In the genomic region with DNA sequence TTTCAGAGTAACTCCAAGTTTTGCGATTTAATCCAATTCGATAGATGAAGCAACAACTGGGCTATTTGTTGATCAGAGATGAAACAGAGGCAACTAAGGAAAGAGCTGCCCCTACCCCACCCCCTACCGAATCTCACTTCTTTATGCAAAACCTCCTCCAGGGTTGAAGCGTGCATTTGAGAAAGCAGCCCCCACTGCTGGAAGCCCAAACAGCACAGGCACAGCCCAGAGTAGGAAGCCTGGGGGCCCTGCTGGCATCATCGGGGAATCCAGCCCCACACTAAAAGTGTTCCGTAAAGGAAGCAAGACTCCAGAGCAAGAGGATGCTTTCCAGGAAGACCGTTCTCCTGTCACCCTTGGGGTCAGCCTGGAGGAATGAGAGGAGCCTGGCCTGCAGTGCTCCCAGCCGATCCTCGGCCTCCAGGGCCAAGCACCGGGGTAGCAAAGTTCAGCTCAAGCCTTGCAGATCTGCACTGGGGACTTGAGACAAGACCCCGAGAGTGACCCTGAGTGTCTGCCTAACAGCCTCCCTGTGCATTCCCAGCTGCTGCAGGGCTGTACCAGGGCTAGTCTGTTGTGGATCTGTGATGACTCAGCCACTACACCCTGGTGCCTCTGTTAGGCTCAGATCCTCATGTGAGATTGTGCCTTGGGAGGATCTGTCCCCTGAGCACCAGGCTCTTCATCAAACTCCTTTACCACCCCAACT, we compare ENCODE assay signal across 8 mouse cellular contexts. TPM values are rescaled to one million over a fixed set of nuclear protein-coding genes. Genes with fewer than 3 reads are reported as not detected.
A peak's percentile ranks its signal among the peaks of the same experiment; 100 is the strongest.
DNase-seq lines count a peak whose midpoint lies in the region; ATAC-seq and TF ChIP-seq lines count a peak whose summit lies in the region.

No protein-coding gene starts in this region.

- peak; percentile 62; the same call in 1 of the 2 replicates for ATAC-seq in liver, embryonic 12.5 days
- peak; percentile 75 for ATAC-seq in intestine, embryonic 15.5 days
- ATAC-seq in neural tube, embryonic 12.5 days (ENCODE audit: low FRiP score, low read depth), result 0 out of 2 replicates have a peak, but pooled peaks have one; percentile 44
- no peak for ATAC-seq in erythroblast, adult 5-6 weeks (replicated peaks; ENCODE audit: low FRiP score, poor library complexity, severe bottlenecking)

- no peak overlapping the region for H3K4me3 ChIP-seq in liver, embryonic 12.5 days
- no peak overlapping the region for H3K4me3 ChIP-seq in intestine, embryonic 15.5 days (replicated peaks)
- no peak overlapping the region for H3K4me3 ChIP-seq in neural tube, embryonic 12.5 days
- H3K4me3 ChIP-seq in thymus, adult 2 months (ENCODE audit: control insufficient read depth, insufficient read depth, low read length), result no peak overlapping the region

- no peak for TF ChIP-seq POLR2A in thymus, adult 2 months (IDR thresholded peaks at IDR 0.05; ENCODE audit: control insufficient read depth, extremely low read depth, insufficient read depth, low read length, poor library complexity)

- 0 out of 2 replicates have a peak, but pooled peaks cover 4% of the 10 kb centered on the region for H3K36me3 ChIP-seq in liver, embryonic 12.5 days
- H3K36me3 ChIP-seq in intestine, embryonic 15.5 days, result 0 out of 2 replicates have a peak, but pooled peaks cover 7% of the 10 kb centered on the region
- peaks cover 14% of the 10 kb centered on the region; the same call in 1 of the 2 replicates for H3K36me3 ChIP-seq in neural tube, embryonic 12.5 days
- H3K36me3 ChIP-seq in thymus, adult 2 months (ENCODE audit: control insufficient read depth, insufficient read depth, low read length), result no peaks in the 10 kb centered on the region

- no peak overlapping the region for H3K9ac ChIP-seq in liver, embryonic 12.5 days
- H3K9ac ChIP-seq in intestine, embryonic 15.5 days, result no peak overlapping the region
- H3K9ac ChIP-seq in neural tube, embryonic 12.5 days, result 0 out of 2 replicates have a peak overlapping the region, but pooled peaks have one; percentile 13

- peaks cover 17% of the 10 kb centered on the region for H3K4me1 ChIP-seq in liver, embryonic 12.5 days
- H3K4me1 ChIP-seq in intestine, embryonic 15.5 days (replicated peaks), result peaks cover 9% of the 10 kb centered on the region
- peaks cover 39% of the 10 kb centered on the region for H3K4me1 ChIP-seq in neural tube, embryonic 12.5 days
- H3K4me1 ChIP-seq in thymus, adult 2 months (replicated peaks; ENCODE audit: control insufficient read depth, insufficient read depth, low read length), result no peaks in the 10 kb centered on the region

- 46% methylated on average over 11 of the region's 11 CpGs for WGBS in liver, embryonic 12.5 days (ENCODE audit: insufficient replicate concordance)
- 29% methylated on average over 11 of the region's 11 CpGs for WGBS in intestine, embryonic 15.5 days
- 16% methylated on average over 11 of the region's 11 CpGs for WGBS in neural tube, embryonic 12.5 days
- WGBS in thymus, adult 2 months, result 93% methylated on average over 11 of the region's 11 CpGs

- H3K4me2 ChIP-seq in liver, embryonic 12.5 days, result no peak overlapping the region
- H3K4me2 ChIP-seq in intestine, embryonic 15.5 days (replicated peaks), result no peak overlapping the region
- peak overlapping the region; percentile 31 for H3K4me2 ChIP-seq in neural tube, embryonic 12.5 days (replicated peaks)

- no peak for DNase-seq in liver
- peak; percentile 61 for DNase-seq in embryo, embryonic 9.5 days (ENCODE audit: extremely low spot score)
- DNase-seq in thymus, adult 2 months, result no peak
- DNase-seq in testis, postnatal 14 days (ENCODE audit: low spot score), result no peak

- H3K27ac ChIP-seq in liver, embryonic 12.5 days, result no peak overlapping the region
- H3K27ac ChIP-seq in intestine, embryonic 15.5 days, result no peak overlapping the region
- no peak overlapping the region for H3K27ac ChIP-seq in neural tube, embryonic 12.5 days
- H3K27ac ChIP-seq in thymus, adult 2 months (ENCODE audit: control insufficient read depth, insufficient read depth, low read length), result no peak overlapping the region

- H3K9me3 ChIP-seq in liver, embryonic 12.5 days (replicated peaks), result no peaks in the 10 kb centered on the region
- H3K9me3 ChIP-seq in intestine, embryonic 15.5 days, result no peaks in the 10 kb centered on the region
- no peaks in the 10 kb centered on the region for H3K9me3 ChIP-seq in neural tube, embryonic 12.5 days

- no peak for TF ChIP-seq CTCF in thymus, adult 2 months (IDR thresholded peaks at IDR 0.05; ENCODE audit: borderline replicate concordance, control insufficient read depth, extremely low read depth, insufficient read depth, low read length, poor library complexity)

- no peaks in the 10 kb centered on the region for H3K27me3 ChIP-seq in liver, embryonic 12.5 days (replicated peaks)
- H3K27me3 ChIP-seq in intestine, embryonic 15.5 days (replicated peaks), result no peaks in the 10 kb centered on the region
- H3K27me3 ChIP-seq in neural tube, embryonic 12.5 days (replicated peaks), result no peaks in the 10 kb centered on the region
- no peaks in the 10 kb centered on the region for H3K27me3 ChIP-seq in thymus, adult 2 months (ENCODE audit: control insufficient read depth, insufficient read depth, low read length)

RNA-seq across cellular contexts. Expression of gene Pbx1, which starts 15.2 kb away (rescaled TPM):
- 6.8 and 6.9 TPM in 2 replicates for polyA plus RNA-seq in liver, embryonic 12.5 days (2016; fragmentation: Nextera tagmentation; extraction: Ambion mirVana)
- 24.0 and 27.5 TPM in 2 replicates for polyA plus RNA-seq in intestine, embryonic 15.5 days (2015; fragmentation: Nextera tagmentation; extraction: Ambion mirVana)
- polyA plus RNA-seq in neural tube, embryonic 12.5 days (2016; fragmentation: Nextera tagmentation; extraction: Ambion mirVana), result 43.9 and 53.7 TPM in 2 replicates
- 9.4 and 13.0 TPM in 2 replicates for polyA plus RNA-seq in thymus, adult 2 months (2012; rRNA removed)
- 5.6 and 6.1 TPM in 2 replicates for total RNA-seq in erythroblast, adult 5-6 weeks (2015; ENCODE audit: low replicate concordance)
- 3.2 and 5.2 TPM in 2 replicates for total RNA-seq in erythroblast, adult 5-6 weeks (2017; ENCODE audit: low replicate concordance)
